Mouse (Mus musculus) stomach, embryonic 15.5 days (tissue): ENCODE results near the gene Vps11. TPM values are rescaled to one million over a fixed set of nuclear protein-coding genes. Genes with fewer than 3 reads are reported as not detected.
"Not testable (repeated sequence)": the region's sequence is repeated elsewhere in the genome, so short reads cannot be mapped to it uniquely, and the experiment has no call there.

Experiments
- ATAC-seq: fragments of 200-750 bp; cut with Nextera tagmentation; 2 replicates; pipeline ENCODE4 v1.8.0; 2017; ENCODE audit warnings: low read depth, moderate number of reproducible peaks, moderate TSS enrichment; ENCODE audit not compliant: insufficient read depth, low FRiP score
- H3K27ac ChIP-seq: fragments of 300-500 bp; sonication (generic); 2 replicates; pipeline ENCODE4 v1.5.1; 2015; ENCODE audit warnings: mild to moderate bottlenecking, inconsistent platforms
- H3K27me3 ChIP-seq: fragments of 300-500 bp; sonication (generic); replicated peaks from 2 replicates; pipeline ENCODE4 v1.6.1; 2015; ENCODE audit warnings: inconsistent platforms
- H3K36me3 ChIP-seq: fragments of 300-500 bp; sonication (generic); 2 replicates; pipeline ENCODE4 v1.6.1; 2015; ENCODE audit warnings: inconsistent platforms
- H3K4me1 ChIP-seq: fragments of 300-500 bp; sonication (generic); 2 replicates; pipeline ENCODE4 v1.6.1; 2015; ENCODE audit warnings: inconsistent platforms
- H3K4me2 ChIP-seq: fragments of 300-500 bp; sonication (generic); 2 replicates; pipeline ENCODE4 v1.6.1; 2015; ENCODE audit warnings: mild to moderate bottlenecking, inconsistent platforms
- H3K4me3 ChIP-seq: fragments of 300-500 bp; sonication (generic); replicated peaks from 2 replicates; pipeline ENCODE4 v1.5.1; 2015; ENCODE audit warnings: inconsistent platforms
- H3K9ac ChIP-seq: fragments of 300-500 bp; sonication (generic); 2 replicates; pipeline ENCODE4 v1.6.1; 2015; ENCODE audit warnings: inconsistent platforms
- H3K9me3 ChIP-seq: fragments of 300-500 bp; sonication (generic); 2 replicates; pipeline ENCODE4 v1.6.1; 2016; ENCODE audit warnings: inconsistent platforms
- WGBS: fragments of 180-500 bp; shearing (Covaris S2); methylation state at CpG from one replicate; pipeline ENCODE4 v1.1.7; 2015; 5-methylcytosine and 5-hydroxymethylcytosine counted together
- polyA plus RNA-seq: library from polyadenylated mRNA; unstranded; fragments of >200 nt; fragmentation: Nextera tagmentation; extraction: Ambion mirVana; gene quantifications from 2 replicates; pipeline ENCODE4 v1.2.1, GENCODE M21; 2015

Vps11 gene
- polyA plus RNA-seq, 1 experiment from 2014 or later: 25.8 TPM

- H3K36me3 ChIP-seq: peaks cover 17% of the 10 kb centered on the region
- ATAC-seq: peak; percentile 98
- H3K4me2 ChIP-seq: peak within 1 kb of the TSS; percentile 79
- peak within 1 kb of the TSS; percentile 84 for H3K27ac ChIP-seq
- H3K4me1 ChIP-seq: no peaks in the 10 kb centered on the region
- H3K9ac ChIP-seq: peak within 1 kb of the TSS; percentile 71
- peak within 1 kb of the TSS; percentile 66 for H3K4me3 ChIP-seq
- H3K9me3 ChIP-seq: no peaks in the 10 kb centered on the region
- under 1% methylated on average over 43 of the region's 43 CpGs for WGBS
- no peaks in the 10 kb centered on the region for H3K27me3 ChIP-seq
Measured at GRCm38 (mm10) chr9:44396684-44397411, 35.4 kb upstream of the Vps11 start, which contains the start of gene Slc37a4. Gene Slc37a4 (plus strand): TSS chr9:44396852.

GRCm38 (mm10) chr9:44391466-44391865 lies 30.0 kb upstream of the Vps11 start:
- H3K4me3 ChIP-seq: no peak overlapping the region
- no peaks in the 10 kb centered on the region for H3K27me3 ChIP-seq
- H3K9ac ChIP-seq: no peak overlapping the region
- H3K36me3 ChIP-seq: peaks cover 38% of the 10 kb centered on the region
- 35% methylated on average over 4 of the region's 4 CpGs for WGBS
- no peaks in the 10 kb centered on the region for H3K9me3 ChIP-seq
- no peak overlapping the region for H3K4me2 ChIP-seq
- no peaks in the 10 kb centered on the region for H3K4me1 ChIP-seq
- no peak overlapping the region for H3K27ac ChIP-seq
- ATAC-seq: peak; percentile 30

DNA sequence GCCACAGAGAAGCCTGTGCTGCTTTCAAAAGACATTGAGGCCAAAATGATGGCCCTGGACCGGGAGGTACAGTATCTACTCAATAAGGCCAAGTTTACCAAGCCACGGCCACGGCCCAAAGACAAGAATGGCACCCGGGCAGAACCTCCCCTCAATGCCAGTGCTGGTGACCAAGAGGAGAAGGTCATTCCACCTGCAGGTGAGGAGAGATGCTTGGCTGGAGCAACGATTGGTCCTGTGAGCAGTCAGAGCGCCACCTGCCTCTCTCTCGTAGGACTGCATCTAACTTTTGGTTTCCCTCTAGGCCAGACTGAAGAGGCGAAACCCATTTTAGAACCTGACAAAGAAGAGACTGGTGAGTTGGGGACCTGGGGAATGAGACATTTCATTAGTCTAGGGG lies 27.8 kb upstream of the Vps11 start:
- Histone ChIP-seq H3K4me1 (no peaks in the 10 kb centered on the region), H3K9me3 (no peaks in the 10 kb centered on the region), H3K27me3 (no peaks in the 10 kb centered on the region), H3K36me3 (peaks cover 59% of the 10 kb centered on the region), H3K9ac (no peak overlapping the region), H3K4me2 (no peak overlapping the region), H3K4me3 (no peak overlapping the region), H3K27ac (no peak overlapping the region)
- ATAC-seq: no peak
- WGBS: 64% methylated on average over 8 of the region's 8 CpGs

GRCm38 (mm10) chr9:44387221-44387620 lies 25.8 kb upstream of the Vps11 start:
- H3K27ac ChIP-seq: no peak overlapping the region
- H3K4me1 ChIP-seq: no peaks in the 10 kb centered on the region
- H3K4me3 ChIP-seq: no peak overlapping the region
- H3K27me3 ChIP-seq: no peaks in the 10 kb centered on the region
- H3K9me3 ChIP-seq: no peaks in the 10 kb centered on the region
- no peak for ATAC-seq
- no peak overlapping the region for H3K9ac ChIP-seq
- H3K36me3 ChIP-seq: peaks cover 80% of the 10 kb centered on the region
- WGBS: 77% methylated on average over 3 of the region's 3 CpGs
- no peak overlapping the region for H3K4me2 ChIP-seq

GRCm38 (mm10) chr9:44384596-44384995 lies 23.1 kb upstream of the Vps11 start:
- Histone ChIP-seq H3K4me2 (no peak overlapping the region), H3K9me3 (no peaks in the 10 kb centered on the region), H3K4me1 (peaks cover 14% of the 10 kb centered on the region; the same call in 1 of the 2 replicates), H3K4me3 (no peak overlapping the region), H3K9ac (no peak overlapping the region), H3K27ac (no peak overlapping the region), H3K27me3 (no peaks in the 10 kb centered on the region), H3K36me3 (peaks cover 79% of the 10 kb centered on the region)
- WGBS: 88% methylated on average over 13 of the region's 13 CpGs
- no peak for ATAC-seq

DNA sequence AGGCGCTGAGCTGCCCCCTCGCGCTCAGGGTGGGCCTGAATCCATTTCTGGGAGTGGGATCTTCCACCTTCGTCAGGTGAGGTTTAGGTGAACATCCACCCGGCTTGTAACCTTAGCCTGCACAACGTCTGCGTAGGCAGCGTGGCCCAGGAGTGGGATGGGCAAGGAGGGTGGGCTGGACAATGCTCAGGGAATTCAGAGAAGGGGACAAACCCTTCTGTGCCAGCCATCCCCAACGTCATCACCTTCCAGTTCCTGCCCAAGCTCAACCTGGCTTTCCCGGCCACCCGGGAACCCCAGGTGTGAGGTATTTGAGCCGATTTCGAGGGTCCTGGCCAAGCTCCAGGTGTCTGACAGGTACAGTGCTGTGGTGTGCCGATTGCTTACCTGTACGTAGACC lies 18.4 kb upstream of the Vps11 start:
- peaks cover 14% of the 10 kb centered on the region; the same call in 1 of the 2 replicates for H3K4me1 ChIP-seq
- peak overlapping the region; percentile 80 for H3K4me2 ChIP-seq
- peaks cover 38% of the 10 kb centered on the region for H3K36me3 ChIP-seq
- H3K27me3 ChIP-seq: no peaks in the 10 kb centered on the region
- no peak for ATAC-seq
- peak overlapping the region; percentile 86 for H3K9ac ChIP-seq
- WGBS: 3% methylated on average over 15 of the region's 15 CpGs
- no peaks in the 10 kb centered on the region for H3K9me3 ChIP-seq
- H3K27ac ChIP-seq: peak overlapping the region; percentile 78
- peak overlapping the region; percentile 78 for H3K4me3 ChIP-seq

GRCm38 (mm10) chr9:44379054-44379834 lies 17.8 kb upstream of the Vps11 start, which contains the start of gene Hyou1:
Gene Hyou1 (plus strand): TSS chr9:44379490.
- Histone ChIP-seq H3K4me1 (peaks cover 14% of the 10 kb centered on the region; the same call in 1 of the 2 replicates), H3K4me2 (peak within 1 kb of the TSS; percentile 80), H3K27me3 (no peaks in the 10 kb centered on the region), H3K9me3 (no peaks in the 10 kb centered on the region), H3K4me3 (peak within 1 kb of the TSS; percentile 78), H3K27ac (peak within 1 kb of the TSS; percentile 83), H3K9ac (peak within 1 kb of the TSS; percentile 86), H3K36me3 (peaks cover 32% of the 10 kb centered on the region)
- WGBS: under 1% methylated on average over 83 of the region's 83 CpGs
- peak; percentile 97 for ATAC-seq

GRCm38 (mm10) chr9:44378153-44378730 lies 16.8 kb upstream of the Vps11 start:
- no peak for ATAC-seq
- Histone ChIP-seq H3K36me3 (peaks cover 22% of the 10 kb centered on the region), H3K4me3 (peak overlapping the region; percentile 78), H3K4me1 (peaks cover 14% of the 10 kb centered on the region; the same call in 1 of the 2 replicates), H3K9me3 (no peaks in the 10 kb centered on the region), H3K9ac (peak overlapping the region; percentile 56; the same call in 1 of the 2 replicates), H3K4me2 (peak overlapping the region; percentile 66), H3K27ac (peak overlapping the region; percentile 83), H3K27me3 (no peaks in the 10 kb centered on the region)
- 77% methylated on average over 5 of the region's 5 CpGs for WGBS

GRCm38 (mm10) chr9:44377335-44377734 lies 15.9 kb upstream of the Vps11 start:
- H3K4me2 ChIP-seq, H3K9ac ChIP-seq, H3K27ac ChIP-seq, H3K4me3 ChIP-seq, H3K27me3 ChIP-seq, ATAC-seq, H3K9me3 ChIP-seq: not testable (repeated sequence)
- Histone ChIP-seq H3K4me1 (peaks cover 14% of the 10 kb centered on the region; the same call in 1 of the 2 replicates), H3K36me3 (peaks cover 13% of the 10 kb centered on the region)
- WGBS: 84% methylated on average over 2 of the region's 2 CpGs

- no peak for ATAC-seq
- 83% methylated on average over 6 of the region's 6 CpGs for WGBS
- Histone ChIP-seq H3K9ac (no peak overlapping the region), H3K4me3 (no peak overlapping the region), H3K4me2 (no peak overlapping the region), H3K27ac (no peak overlapping the region), H3K27me3 (no peaks in the 10 kb centered on the region), H3K36me3 (peaks cover under 1% of the 10 kb centered on the region; the same call in 1 of the 2 replicates), H3K4me1 (peaks cover 11% of the 10 kb centered on the region; the same call in 1 of the 2 replicates), H3K9me3 (no peaks in the 10 kb centered on the region)
Measured at GRCm38 (mm10) chr9:44376141-44376540, 14.7 kb upstream of the Vps11 start.

GRCm38 (mm10) chr9:44373386-44373785 lies 11.9 kb upstream of the Vps11 start:
- H3K27me3 ChIP-seq: no peaks in the 10 kb centered on the region
- H3K9ac ChIP-seq: no peak overlapping the region
- no peak overlapping the region for H3K27ac ChIP-seq
- no peak for ATAC-seq
- H3K9me3 ChIP-seq: no peaks in the 10 kb centered on the region
- no peak overlapping the region for H3K4me2 ChIP-seq
- H3K4me3 ChIP-seq: no peak overlapping the region
- H3K36me3 ChIP-seq: no peaks in the 10 kb centered on the region
- no peaks in the 10 kb centered on the region for H3K4me1 ChIP-seq
